Mouse (Mus musculus) induced T-regulatory cell, adult 2 months (primary cell): ENCODE measurements around the gene Spag9.

Source experiments
- DNase-seq: peaks from one replicate; pipeline ENCODE4 v3.0.0-alpha.2; 2012; ENCODE audit warnings: low read depth

Spag9 gene

DNA sequence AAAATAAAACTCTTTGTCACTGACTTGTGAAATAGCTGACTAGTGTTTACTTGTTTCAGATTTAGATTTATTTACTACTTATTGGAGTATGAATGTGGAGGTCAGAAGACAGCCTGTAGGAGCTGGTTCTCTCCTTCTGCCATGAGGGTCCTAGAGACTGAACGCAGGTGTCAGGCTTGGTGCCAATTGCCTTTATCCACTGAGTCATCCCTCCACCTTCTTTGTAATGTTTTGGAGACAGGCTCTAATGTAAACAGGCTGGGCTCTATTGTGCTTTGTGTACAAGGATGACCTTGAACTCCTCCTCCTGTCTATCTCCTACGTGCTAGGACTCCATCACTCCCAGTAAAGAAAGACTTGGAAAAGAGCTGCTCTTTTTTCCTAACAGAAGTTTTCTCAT lies 51.4 kb downstream of the Spag9 start:
- no peak for DNase-seq

DNA sequence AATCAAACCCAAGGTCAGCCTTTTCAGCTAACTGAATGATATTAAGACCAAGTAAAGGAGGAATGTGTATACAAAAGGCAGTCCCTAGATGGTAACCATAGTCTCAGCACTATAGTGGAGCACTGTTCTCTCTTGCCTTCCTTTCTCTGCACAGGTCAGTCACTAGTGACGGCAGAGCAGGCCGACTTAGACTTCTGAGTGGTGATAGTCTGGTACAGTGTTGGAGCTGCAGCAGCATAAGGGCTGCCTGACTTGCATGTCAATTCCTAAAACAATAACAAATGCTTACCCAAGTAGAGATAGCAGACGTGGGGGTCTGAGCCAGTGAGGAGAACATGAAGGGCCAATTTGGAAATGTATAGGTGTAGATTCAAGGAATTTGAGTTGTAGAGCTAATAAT lies 58.3 kb downstream of the Spag9 start:
- no peak for DNase-seq

DNA sequence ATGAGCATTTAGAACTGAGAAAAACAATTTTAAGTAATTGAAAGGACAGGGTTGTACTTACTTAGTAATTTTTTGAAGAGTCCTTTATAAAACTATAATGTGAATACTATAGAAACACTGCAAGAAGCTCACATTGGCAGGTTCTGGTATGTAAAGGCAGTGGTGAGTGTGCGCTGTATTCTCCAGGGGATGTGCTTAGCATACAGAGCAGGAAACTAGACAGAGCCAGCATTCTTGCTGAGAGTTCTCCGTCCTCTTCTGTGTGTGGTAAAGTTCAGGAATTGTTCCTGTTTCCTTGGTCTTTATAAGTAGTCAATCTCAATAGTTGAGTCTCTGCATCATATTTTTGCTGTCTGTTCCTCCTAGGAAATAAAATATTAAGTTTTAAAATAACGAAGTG lies 59.0 kb downstream of the Spag9 start:
- DNase-seq, result no peak

DNA sequence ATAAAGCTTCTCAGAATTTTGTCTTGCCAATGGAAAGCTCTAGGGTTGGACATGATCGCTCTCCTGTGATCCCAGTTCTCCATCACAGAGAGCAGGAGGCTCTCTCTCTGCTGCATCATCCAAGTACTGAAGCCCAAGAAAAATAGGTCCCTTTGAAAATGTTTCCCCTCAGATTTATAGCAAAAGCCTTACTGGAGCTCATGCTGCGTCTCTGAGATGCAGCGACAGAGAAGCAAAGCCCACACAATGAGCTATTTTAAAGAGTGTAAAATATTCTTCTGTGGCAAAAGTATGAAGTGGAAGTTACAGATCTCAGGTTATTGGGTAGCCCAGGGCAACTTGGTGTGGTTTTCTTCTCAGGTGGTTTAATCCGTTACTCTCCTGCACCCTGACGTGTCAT lies 68.0 kb downstream of the Spag9 start:
- DNase-seq, result no peak

DNA sequence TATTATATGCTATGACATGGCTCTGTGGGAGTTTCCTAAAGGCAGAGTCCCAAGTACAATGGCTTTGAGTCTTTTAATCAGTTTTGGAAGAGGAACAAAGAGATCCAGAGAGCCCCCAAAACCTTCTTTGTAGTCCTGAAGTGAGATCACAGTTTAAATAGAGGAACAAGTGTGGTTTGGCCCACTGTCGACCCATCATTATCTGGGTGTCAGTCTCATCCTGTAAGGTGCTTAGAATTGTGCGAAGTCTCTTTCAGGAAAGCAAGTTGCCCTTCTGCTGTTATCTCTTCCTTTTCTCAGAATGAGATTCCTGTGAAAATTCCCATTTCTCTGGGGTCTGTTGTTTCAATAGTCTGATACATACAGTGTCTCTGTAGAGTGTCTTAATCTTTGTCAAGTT lies 74.6 kb downstream of the Spag9 start:
- DNase-seq, result no peak

DNA sequence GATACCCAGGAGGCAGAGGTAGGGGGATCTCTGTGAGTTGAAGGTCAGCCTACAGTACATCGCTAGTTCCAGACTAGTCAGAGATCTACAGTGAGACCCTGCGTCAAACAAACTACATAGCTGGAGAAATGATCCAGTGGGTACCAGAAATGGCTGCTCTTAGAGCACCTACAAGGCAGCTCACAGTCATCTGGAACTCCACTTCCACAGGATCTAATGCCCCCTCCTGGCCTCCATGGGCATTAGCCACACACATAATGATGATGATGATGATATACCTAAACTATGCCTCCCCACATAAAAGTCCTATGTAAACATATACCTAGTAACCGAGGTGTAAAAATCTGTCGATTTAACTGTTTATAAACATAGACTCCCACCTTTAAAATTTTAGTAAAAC lies 77.4 kb downstream of the Spag9 start:
- peak; percentile 54 for DNase-seq

DNA sequence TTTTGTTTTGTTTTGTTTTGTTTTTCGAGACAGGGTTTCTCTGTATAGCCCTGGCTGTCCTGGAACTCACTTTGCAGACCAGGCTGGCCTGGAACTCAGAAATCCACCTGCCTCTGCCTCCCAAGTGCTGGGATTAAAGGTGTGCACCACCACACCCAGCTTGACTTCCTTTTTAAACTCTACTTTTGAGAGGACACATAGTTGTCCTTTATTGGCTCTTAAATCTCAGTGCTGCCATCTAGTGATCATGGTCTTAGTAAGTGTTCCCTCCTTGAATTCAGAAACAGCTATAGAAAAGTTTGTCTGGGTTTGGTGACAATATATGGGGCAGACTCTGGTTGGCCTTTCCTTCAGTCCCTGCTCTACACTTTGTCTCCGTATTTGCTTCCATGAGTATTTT lies 91.1 kb downstream of the Spag9 start:
- peak; percentile 92 for DNase-seq

DNA sequence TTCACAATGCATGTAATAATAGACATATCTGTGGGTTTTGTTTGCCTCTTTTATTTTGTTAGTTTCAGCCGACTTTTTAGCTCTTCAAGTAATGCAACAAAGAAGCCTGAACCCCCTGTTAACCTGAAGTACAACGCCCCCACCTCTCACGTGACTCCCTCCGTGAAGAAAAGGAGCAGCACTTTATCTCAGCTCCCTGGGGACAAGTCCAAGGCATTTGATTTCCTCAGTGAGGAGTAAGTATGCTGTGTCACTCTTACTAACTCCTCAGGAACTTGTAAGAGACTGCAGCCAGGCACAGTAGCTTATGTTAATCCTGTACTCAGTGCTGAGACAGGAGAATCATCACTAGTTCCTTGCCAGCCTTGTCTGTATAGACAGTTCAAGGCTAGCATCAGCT lies 94.6 kb downstream of the Spag9 start:
- DNase-seq, result no peak

DNA sequence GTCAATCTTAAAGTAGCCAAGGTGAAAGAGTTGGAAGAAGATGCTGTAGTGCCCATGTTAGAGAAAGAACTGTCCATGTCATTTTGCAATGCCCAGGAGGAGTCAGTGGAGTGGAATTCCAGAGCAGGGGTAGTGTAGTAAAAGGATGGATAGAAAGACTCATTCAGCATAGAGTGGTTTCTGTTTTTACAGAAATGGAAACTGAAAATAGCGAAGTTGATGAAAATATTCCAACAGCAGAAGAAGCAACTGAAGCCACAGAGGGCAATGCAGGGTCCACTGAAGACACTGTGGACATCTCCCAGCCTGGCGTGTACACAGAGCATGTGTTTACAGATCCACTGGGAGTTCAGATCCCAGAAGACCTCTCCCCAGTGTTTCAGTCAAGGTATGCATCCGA lies 101.6 kb downstream of the Spag9 start:
- no peak for DNase-seq

DNA sequence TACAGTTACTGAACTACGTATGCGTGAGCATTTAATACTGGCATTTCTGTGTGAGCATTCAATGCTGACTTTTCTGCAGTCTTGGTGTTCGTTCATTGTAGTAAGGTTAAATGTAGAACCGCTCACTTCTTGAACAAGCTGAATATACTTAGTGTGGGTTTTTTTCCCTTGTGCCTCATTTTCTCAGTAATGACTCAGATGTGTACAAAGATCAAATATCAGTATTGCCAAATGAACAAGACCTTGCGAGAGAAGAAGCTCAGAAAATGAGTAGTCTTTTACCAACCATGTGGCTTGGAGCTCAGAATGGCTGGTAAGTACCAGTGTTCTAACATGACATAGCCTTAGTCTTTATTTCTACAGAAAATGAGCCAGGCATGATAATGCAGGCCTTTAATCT lies 102.9 kb downstream of the Spag9 start:
- peak; percentile 43 for DNase-seq

DNA sequence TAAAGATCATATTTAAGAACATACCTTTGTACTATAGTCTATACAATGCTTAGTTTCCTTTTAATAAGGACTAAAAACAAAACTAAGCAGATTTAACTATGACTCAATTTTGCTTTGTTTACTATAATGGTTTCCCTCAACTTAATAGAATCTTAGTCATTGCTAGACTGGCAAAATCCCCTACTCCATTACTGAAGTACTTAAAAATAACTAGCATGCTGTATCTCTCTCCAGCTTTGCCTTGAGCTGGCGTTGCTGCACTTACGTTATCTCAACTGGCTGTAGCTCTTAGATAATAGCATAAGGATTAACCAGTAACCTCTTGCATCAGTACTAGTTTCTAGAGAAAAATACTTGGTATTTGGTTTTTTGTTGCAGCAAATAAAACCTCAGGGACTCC lies 117.9 kb downstream of the Spag9 start:
- DNase-seq, result peak; percentile 76

DNA sequence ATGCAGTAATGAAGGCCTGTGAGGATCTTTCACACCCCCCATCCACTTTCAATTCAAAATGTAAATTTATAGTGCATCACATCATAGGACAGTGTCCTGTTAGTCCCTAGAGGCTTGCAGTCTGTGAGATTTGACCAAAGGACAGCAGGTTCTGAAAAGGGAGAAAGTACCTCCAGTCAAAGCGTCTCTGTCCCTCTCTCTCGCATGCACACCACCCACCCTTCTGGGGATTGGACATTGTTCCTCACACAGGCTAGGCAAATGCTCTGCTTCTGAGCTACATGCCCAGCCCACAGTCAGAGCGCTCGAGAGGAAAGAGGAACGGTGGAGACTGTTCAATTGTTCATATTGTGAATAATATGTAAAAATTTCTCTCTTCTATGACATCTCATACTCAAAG lies 119.5 kb downstream of the Spag9 start:
- DNase-seq, result no peak

DNA sequence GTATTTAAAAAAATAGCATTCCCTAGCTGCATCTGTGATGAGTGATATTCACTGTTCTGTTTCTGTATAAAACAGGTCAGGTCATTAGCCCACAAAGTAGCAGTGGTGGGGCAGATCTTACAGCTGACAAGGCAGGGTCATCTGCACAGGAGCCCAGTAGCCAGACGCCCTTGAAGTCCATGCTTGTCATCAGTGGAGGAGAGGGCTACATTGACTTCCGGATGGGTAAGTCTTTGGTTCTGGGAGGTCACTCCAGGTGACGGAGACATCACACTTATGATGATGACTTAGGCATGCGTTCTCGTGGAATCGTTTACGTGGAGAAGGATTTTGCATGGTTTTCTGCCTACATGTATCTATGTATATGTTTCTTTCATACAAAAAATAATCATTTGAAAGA lies 120.8 kb downstream of the Spag9 start:
- DNase-seq, result no peak

DNA sequence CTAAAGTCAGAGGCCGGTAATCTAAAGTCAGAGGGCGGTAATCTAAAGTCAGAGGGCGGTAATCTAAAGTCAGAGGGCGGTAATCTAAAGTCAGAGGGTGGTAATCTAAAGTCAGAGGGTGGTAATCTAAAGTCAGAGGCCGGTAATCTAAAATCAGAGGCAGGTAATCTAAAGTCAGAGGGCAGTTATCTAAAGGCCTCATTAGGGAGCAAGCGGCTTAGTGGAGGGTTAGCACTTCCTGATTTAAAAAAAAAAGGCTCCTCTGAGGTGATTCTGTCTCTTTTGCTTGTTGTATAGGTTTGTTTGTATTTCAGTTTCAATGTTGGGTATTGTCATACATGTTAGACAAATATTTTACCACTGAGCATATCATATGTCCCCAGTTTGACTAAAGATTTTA lies 121.9 kb downstream of the Spag9 start:
- DNase-seq, result no peak

DNA sequence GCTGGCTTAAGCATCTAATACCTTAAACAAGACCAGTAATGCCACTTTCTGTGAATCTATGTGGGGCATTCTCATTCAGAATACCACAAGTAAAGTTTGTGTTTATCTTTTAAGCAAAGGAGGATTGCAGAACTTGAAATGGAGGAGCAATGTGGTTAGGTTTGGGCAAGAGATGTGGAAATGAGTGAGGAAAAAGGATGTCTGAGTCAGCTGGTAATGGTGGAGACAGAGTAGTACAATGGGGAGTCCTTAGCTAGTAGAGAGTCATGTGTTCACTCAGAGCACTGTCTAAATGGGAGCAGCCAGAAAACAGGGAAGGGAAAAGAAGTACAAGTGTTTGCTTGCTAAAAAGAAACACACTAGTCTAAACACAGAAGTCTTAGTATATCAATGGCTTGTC lies 122.7 kb downstream of the Spag9 start:
- DNase-seq, result no peak

DNA sequence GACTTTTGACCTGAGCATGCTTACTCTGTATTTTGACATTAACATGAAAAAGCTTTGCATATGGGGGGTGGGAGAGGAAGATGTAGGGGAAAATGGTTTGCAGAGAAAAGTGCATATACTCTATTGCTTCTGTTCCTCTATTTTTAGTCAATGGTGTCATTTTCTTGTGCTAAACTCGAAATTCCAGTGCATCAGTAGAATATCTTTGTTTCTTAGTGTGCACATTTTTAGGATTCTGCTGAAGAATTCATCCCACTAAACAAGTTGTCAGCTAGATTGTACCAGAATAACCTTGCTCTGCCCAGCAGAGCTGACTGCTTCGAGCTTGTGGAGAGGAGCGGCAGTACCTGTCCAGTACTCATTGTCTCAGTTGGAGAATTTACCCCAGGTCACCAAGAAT lies 124.8 kb downstream of the Spag9 start:
- no peak for DNase-seq

DNA sequence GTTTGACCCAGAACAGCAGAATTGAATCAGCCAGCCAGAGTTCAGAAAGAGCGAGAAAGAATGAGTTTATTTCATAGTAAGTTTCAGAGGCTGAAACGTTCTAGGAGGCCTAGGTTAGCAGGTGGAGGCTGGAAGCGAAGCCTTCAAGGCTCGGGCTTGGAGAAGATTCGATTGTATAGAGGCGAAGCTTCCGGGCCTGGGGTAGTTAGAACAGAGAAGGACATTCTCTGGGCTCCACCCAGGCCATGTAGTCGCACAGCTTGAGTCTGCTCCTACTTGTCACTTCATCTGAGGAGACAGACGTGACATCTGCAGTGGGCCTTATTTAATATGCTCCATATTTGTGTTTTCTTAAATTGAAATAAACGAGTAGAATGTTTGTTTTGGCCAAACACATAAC lies 125.6 kb downstream of the Spag9 start:
- DNase-seq, result no peak

DNA sequence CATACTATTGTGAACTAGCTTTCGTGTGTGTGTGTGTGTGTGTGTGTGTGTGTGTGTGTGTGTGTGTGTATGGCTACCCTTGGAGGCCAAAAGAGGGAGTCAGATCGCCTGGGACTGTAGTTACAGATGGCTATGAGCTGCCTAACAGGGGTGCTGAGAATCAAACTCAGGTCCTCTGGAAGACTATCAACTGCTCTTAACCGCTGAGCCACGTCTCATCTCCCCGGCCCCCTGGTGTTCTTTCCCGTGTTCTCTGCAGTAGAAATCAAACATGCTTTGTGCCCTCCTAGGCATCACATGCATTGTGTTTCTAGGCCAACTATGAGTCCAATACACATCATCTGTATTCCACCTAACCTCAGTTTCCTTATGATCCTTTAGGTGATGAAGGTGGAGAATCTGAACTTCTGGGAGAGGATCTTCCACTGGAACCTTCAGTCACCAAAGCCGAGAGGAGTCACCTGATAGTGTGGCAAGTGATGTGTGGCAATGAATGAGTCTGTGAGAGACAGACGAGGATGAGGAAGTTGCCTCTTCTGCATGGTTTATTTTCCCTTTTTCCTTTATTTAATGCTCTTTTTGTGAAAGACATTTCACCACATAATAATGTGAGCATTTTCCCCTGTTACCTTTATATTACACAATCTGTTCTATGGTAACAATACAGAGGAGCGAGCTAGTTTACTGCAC lies 126.6 kb downstream of the Spag9 start:
- no peak for DNase-seq

DNA sequence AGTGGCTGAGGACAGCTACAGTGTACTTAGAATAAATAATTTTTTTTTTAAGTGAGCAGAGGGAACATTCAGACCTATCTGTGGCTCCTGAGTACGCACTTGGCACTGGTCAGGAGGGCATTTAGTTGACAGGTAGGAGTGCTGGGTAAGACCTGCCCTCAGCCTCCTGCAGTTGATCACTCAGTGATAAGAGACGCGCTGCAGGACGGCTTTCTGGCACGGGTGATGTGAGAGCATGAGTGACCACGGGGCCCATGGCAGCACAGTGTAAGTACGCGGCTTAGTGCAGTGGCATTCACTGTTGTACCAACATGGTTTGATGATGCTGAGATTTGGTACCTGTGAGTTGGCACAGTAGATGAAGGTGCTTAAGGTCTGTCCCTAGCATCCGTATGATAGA lies 130.8 kb downstream of the Spag9 start:
- no peak for DNase-seq

DNA sequence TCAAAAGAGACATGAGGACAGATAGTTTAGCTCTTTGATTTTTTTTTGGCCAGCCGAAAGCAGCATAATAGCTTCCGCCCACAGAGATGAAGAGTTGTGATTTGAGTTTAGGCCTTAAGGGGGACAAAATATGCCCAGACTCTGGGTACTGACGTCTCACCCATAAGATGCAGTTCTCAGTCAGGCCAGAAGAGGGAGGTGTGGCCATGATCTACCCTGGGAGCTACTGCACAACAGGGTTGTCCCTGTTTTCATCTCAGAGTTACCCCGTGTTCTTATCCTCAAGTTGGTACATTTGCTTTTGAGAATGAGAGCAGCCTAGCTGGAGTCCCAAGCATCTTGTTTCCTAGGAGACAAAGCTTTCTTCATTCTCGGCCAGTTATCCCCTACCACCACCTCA lies 132.1 kb downstream of the Spag9 start:
- DNase-seq, result peak; percentile 89

DNA sequence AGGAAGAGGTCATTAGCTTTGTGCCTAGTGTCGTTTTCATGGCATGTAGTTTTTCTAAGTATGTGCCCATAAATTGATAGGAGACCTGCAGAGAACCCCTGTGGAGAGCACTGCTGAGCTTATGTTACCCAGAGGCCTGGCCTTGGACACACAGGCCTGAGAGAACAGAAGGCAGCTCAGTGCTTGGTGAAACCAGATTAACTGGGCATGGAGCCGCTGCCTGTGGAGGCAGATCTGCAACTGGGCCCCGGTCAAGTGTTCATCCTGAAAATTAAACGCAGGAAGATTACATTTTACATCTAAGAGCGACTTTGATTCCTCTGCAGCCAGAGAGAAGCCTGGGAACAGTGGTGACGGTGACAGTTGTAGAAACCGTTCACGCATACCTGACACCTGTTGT lies 132.6 kb downstream of the Spag9 start:
- no peak for DNase-seq

DNA sequence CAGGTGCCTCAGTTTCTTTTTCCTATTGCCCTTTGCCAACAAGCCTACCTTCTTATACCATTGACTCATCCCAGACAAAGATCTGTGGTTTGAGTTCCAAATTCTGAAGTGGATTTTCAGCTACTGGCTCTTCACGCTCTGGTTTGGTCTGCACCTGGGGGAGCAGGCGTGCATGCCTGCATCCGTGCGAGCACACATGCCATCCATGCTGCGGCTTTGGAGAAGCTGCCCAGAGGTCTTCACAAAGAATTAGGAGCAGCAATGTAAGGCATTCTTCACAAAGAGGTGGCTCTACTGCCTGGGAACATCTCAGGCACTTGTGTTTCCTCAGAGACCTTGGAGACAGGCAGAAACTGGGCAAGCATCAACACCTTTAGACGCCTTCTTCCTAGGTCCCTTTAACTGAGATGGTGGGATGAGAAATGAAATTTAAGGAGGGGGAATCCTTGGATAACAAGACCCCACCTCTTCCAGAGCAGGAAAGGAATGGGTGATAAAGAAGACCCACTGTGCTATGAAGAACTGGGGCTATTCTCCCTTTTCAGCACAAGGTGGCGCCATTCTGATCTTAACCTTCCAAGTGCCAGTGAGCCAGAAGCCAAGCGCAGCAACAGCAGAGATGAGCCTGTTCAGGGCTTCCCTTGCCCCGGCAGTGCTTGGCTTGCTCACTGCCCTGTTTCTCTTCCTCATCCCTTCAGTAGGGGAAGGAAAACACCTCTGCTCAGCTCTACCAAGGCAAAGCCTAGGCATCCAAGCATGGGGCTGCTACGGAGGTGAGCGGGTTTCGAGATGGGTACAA lies 133.6 kb downstream of the Spag9 start:
- DNase-seq, result peak; percentile 82

DNA sequence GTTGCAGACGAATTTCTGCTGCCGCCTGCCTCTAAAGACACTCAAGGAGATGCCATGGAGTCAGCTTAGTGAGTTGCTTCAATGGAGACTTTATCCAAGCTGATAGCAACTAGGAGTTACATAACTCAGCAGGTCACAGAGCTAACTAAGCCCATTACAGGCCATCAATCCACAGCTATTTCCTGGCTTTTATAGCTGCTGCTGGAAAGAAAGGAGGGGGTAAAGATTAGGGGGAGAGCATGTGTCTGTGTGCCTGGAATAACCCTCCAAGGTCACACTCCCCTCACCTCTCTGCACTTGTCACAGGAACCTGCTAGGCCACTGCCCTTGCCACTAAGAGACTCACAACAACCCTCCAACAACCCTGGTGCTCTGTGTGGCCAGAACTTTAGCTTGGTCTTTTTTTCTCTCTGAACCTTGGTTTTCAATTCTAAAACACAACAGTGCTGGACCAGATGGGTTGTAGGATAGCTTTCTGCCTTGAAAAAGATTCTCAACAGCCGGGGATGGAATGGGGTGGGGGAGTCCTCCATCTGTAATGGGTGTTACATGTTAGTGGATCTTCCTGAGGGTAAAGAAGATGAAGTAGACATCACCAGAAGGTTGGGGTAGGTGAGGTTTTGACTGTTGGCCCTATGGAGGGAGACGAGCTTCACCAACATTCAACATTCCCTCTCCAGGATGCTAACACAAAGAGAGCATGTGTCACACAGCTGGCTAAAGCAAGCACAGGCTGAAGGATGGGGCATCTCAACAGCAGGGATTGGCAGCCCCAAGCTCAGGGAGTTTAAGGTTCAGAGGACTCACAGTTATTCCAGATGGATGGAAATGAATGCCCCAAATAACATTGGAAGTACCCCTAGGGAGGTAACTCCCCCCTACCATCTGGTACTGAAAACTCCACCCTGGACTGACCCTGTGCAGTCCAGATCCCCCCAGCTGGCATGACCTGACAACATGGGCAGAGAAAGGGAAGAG lies 134.5 kb downstream of the Spag9 start:
- DNase-seq, result no peak
